Mouse (Mus musculus) erythroblast, embryonic 14.5 days (primary cell): Measurements from ENCODE around the gene Pgc.

ENCODE experiments used
- GATA1 ChIP-seq: IDR thresholded peaks from 2 replicates; pipeline ENCODE4 v1.6.1; 2012; ENCODE audit warnings: low read length, inconsistent platforms, mixed read lengths
- TAL1 ChIP-seq: IDR thresholded peaks from 3 replicates; pipeline ENCODE4 v1.6.1; 2012; ENCODE audit warnings: low read length, inconsistent platforms, mixed read lengths

DNA sequence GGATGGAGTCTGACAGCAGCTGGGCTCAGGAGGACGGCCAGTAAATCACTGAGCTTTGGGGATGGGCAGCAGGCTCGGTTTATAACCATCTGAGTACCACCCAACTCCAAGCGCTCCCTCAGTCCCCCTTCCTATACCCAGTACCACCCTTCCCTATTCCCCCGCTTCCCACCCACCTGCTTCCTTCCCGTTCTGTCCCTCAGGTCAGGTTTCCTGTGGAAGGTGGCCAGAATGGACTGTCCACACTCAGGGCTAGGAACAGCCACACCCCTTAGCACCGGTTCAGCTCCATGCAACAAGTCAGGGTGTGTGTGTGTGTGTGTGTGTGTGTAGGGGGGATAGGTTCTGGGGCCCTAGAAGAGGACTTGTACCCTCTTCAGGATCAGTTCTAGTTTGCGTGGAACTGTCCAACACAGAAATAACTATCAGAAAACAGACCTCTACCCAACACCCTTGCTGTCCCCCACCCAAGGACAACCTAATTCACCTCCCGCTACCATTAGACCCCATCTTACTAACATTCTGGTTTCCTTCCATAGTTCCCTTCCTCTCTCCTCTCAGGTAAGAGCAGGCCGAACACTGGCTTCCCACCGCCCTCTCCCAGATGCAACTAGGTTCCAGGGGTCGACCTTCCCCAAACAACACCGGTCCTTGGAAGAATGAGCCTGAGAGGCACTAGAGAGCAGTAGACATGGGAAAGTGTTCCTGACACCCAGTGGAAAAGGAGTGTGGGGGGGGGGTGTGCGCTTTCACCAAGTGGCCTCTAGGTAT, 32.8 kb upstream of the Pgc start:
- no peak for TF ChIP-seq GATA1
- TF ChIP-seq TAL1, result no peak
